Mouse (Mus musculus): Measurements from ENCODE around the gene Commd1. TPM values are rescaled to one million over a fixed set of nuclear protein-coding genes. Genes with fewer than 3 reads are reported as not detected.

Commd1 gene
- polyA plus RNA-seq, 1 experiment from 2014 or later: 444 TPM

DNA sequence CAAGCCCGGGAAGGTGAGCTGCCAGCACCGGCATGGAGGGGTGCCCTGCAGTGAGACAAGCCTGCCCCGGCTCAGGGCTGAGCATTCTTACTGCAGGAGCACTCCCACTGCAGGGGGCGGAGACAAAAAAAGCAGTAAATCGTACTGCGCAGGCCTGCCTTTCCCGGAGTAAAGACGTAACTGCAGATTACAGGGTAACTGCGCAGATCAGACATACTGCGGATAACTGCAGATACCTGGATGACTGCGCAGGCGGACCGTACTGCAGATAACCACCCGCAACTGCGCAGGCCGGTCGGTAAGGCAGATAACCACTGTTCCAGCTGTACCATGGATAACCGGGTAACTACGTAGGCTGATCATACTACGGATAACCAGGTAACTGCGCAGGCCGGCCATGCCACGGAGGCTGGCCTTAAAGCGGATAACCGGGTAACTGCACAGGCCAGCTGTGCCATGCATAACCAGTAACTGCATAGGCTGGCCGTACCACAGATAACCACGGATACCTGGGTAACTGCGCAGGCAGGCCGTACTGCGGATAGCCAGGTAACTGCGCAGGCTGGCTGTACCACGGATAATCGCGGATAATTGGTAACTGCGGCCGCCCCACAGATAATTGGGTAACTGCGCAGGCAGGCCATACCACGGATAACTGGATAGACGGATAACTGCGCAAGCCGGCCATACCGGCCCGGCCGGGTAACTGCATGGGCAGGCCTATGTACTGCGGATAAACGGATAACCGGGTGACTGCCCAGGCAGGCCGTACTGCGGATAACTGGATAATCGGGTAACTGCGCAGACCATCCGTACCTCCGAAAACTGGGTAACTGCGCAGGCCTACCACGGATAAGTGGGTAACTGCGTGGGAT, 10.1 kb downstream of the Commd1 start, which contains the start of gene Zrsr1:
Gene Zrsr1 (plus strand): TSS at position 171 of the 875 bp plus-strand sequence.
- H3K27me3 ChIP-seq (ENCODE audit: control insufficient read depth, insufficient read depth, low read length): no peaks in the 10 kb centered on the region
- 45% methylated on average over 56 of the region's 56 CpGs for WGBS
- peak; percentile 86 for ATAC-seq (ENCODE audit: insufficient number of reproducible peaks, insufficient read depth, low FRiP score, low read depth)
- peaks cover 22% of the 10 kb centered on the region for H3K9me3 ChIP-seq (ENCODE audit: control insufficient read depth, low read depth, low read length)
- H3K27ac ChIP-seq (ENCODE audit: low read length): no peak within 1 kb of the TSS; the same call in 1 of the 2 replicates
- peak within 1 kb of the TSS; percentile 52 for H3K4me3 ChIP-seq (ENCODE audit: low read depth, low read length)
- H3K4me2 ChIP-seq (replicated peaks; ENCODE audit: low read depth, low read length): peak within 1 kb of the TSS; percentile 72
- peaks cover 3% of the 10 kb centered on the region; the same call in 1 of the 2 replicates for H3K4me1 ChIP-seq (ENCODE audit: control insufficient read depth, insufficient read depth, low read length)
- peaks cover 5% of the 10 kb centered on the region; the same call in 1 of the 2 replicates for H3K36me3 ChIP-seq (ENCODE audit: control insufficient read depth, insufficient read depth, low read length)
- H3K9ac ChIP-seq (replicated peaks; ENCODE audit: low read depth, low read length): peak within 1 kb of the TSS; percentile 38

DNA sequence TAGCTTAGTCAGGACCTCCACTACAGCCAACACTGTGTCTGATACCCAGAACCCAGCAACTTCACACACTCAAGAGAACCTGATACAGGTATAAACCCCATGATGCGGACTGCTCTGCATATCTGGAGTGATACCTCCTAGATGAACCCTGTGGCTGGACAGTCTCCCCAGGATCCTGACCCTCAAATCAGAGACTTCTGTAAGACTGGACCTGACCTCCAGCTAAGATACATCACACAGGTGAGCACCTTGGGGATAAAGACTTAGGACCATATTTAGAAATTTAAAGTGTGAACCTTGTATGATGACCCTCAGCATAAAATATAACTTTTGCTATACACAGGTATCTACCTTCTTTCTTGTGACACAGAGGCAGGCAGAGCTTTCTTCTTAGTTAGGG, 11.6 kb downstream of the Commd1 start:
- H3K4me2 ChIP-seq (replicated peaks; ENCODE audit: low read depth, low read length): no peak overlapping the region
- 93% methylated on average over 1 of the region's 1 CpGs for WGBS
- ATAC-seq (ENCODE audit: insufficient number of reproducible peaks, insufficient read depth, low FRiP score, low read depth): no peak

DNA sequence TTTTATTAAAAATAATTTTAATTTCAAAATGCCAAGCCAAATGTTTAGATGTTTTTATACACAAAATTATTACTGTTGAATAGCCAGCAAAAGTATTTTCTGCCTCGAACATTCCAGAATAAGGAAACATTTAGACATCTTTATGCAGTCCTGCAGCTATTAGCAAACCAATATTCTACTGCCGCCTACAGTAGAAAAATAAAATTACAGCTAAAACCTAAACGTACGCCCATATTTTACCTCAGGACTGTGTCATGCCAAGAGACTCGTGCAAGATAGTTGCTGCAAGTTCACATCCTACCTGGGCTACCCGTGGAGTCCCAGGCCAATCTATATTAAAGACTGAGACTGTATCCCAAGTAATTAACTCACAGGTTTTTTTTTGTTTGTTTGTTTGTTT, 12.7 kb downstream of the Commd1 start:
- H3K9ac ChIP-seq (replicated peaks; ENCODE audit: low read depth, low read length): no peak overlapping the region
- ATAC-seq (ENCODE audit: insufficient number of reproducible peaks, insufficient read depth, low FRiP score, low read depth): no peak
- no peaks in the 10 kb centered on the region for H3K4me1 ChIP-seq (ENCODE audit: control insufficient read depth, insufficient read depth, low read length)
- H3K4me3 ChIP-seq (ENCODE audit: low read depth, low read length): no peak overlapping the region
- no peaks in the 10 kb centered on the region for H3K27me3 ChIP-seq (ENCODE audit: control insufficient read depth, insufficient read depth, low read length)
- WGBS: 71% methylated on average over 6 of the region's 6 CpGs
- peaks cover 28% of the 10 kb centered on the region for H3K9me3 ChIP-seq (ENCODE audit: control insufficient read depth, low read depth, low read length)
- H3K4me2 ChIP-seq (replicated peaks; ENCODE audit: low read depth, low read length): no peak overlapping the region
- no peak overlapping the region for H3K27ac ChIP-seq (ENCODE audit: low read length)
- no peaks in the 10 kb centered on the region for H3K36me3 ChIP-seq (ENCODE audit: control insufficient read depth, insufficient read depth, low read length)

More for the DNA sequence above, 11.6 kb downstream of the Commd1 start:
- H3K9ac ChIP-seq (replicated peaks; ENCODE audit: low read depth, low read length): no peak overlapping the region
- H3K9me3 ChIP-seq (ENCODE audit: control insufficient read depth, low read depth, low read length): peaks cover 28% of the 10 kb centered on the region
- no peaks in the 10 kb centered on the region for H3K36me3 ChIP-seq (ENCODE audit: control insufficient read depth, insufficient read depth, low read length)
- H3K4me3 ChIP-seq (ENCODE audit: low read depth, low read length): no peak overlapping the region
- H3K27me3 ChIP-seq (ENCODE audit: control insufficient read depth, insufficient read depth, low read length): no peaks in the 10 kb centered on the region
- no peak overlapping the region for H3K27ac ChIP-seq (ENCODE audit: low read length)
- H3K4me1 ChIP-seq (ENCODE audit: control insufficient read depth, insufficient read depth, low read length): no peaks in the 10 kb centered on the region

DNA sequence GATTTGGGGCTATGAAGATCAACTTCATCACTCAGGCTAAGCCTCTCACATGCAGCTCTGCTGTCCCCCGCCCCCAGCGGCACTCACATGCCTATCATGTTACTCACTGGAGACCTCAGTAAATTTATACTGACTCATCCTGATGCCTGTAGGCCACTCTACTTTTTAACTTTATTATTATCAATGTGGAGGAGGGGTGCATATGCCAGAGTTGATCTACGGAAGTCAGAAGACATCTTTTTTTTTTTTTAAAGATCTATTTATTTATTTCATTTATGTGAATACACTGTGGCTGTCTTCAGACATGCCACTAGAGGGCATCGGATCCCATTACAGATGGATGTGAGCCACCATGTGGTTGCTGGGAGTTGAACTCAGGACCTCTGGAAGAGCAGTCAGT, 16.7 kb downstream of the Commd1 start:
- no peaks in the 10 kb centered on the region for H3K27me3 ChIP-seq (ENCODE audit: control insufficient read depth, insufficient read depth, low read length)
- no peak for ATAC-seq (ENCODE audit: insufficient number of reproducible peaks, insufficient read depth, low FRiP score, low read depth)
- peaks cover 11% of the 10 kb centered on the region; the same call in 1 of the 2 replicates for H3K9me3 ChIP-seq (ENCODE audit: control insufficient read depth, low read depth, low read length)
- H3K4me1 ChIP-seq (ENCODE audit: control insufficient read depth, insufficient read depth, low read length): no peaks in the 10 kb centered on the region
- H3K36me3 ChIP-seq (ENCODE audit: control insufficient read depth, insufficient read depth, low read length): no peaks in the 10 kb centered on the region
- no peak overlapping the region for H3K4me2 ChIP-seq (replicated peaks; ENCODE audit: low read depth, low read length)
- no peak overlapping the region for H3K27ac ChIP-seq (ENCODE audit: low read length)
- H3K4me3 ChIP-seq (ENCODE audit: low read depth, low read length): no peak overlapping the region
- no peak overlapping the region for H3K9ac ChIP-seq (replicated peaks; ENCODE audit: low read depth, low read length)
- 71% methylated on average over 4 of the region's 4 CpGs for WGBS

DNA sequence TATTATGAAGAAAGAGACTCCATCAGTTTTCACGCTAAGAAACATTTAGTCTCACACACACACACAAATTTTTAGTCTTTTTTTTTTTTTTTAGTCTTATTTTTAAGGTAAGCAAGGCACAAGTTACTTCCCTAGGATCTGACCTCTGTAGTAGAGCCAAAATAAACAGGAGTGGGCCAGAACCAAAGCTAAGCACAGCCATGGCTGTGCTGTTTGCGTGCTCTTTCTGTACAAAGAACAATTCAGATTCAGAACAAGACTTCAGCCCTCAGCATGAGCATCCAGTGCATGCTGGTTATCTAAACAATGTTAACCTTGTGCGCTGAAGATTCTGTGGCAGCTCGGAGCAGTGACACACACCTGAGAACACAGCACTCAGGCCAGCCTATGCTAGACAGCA, 17.8 kb downstream of the Commd1 start:
- Histone ChIP-seq H3K9ac (replicated peaks; ENCODE audit: low read depth, low read length) (no peak overlapping the region), H3K36me3 (ENCODE audit: control insufficient read depth, insufficient read depth, low read length) (no peaks in the 10 kb centered on the region), H3K27me3 (ENCODE audit: control insufficient read depth, insufficient read depth, low read length) (no peaks in the 10 kb centered on the region), H3K9me3 (ENCODE audit: control insufficient read depth, low read depth, low read length) (peaks cover 7% of the 10 kb centered on the region; the same call in 1 of the 2 replicates), H3K4me3 (ENCODE audit: low read depth, low read length) (no peak overlapping the region), H3K4me2 (replicated peaks; ENCODE audit: low read depth, low read length) (no peak overlapping the region), H3K27ac (ENCODE audit: low read length) (no peak overlapping the region), H3K4me1 (ENCODE audit: control insufficient read depth, insufficient read depth, low read length) (no peaks in the 10 kb centered on the region)
- WGBS: 73% methylated on average over 4 of the region's 4 CpGs
- no peak for ATAC-seq (ENCODE audit: insufficient number of reproducible peaks, insufficient read depth, low FRiP score, low read depth)

DNA sequence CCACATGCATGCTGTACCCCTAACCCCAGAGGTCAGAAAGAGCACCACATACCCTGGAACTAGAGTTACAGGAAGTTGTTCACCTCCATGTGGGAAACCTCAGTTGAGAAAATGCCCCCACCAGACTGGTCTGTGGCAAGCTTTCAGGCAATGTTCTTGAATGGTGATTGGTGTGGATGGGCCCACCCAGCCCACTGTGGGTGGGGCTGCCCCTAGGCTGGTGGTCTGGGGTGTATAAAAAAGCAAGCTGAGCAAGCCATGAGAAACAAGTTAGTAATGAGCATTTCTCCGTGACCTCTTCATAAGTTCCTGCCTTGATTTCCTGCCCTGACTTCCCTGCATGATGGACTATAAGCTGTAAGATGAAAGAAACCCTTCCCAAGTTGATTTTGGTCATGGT, 20.1 kb downstream of the Commd1 start:
- Histone ChIP-seq H3K4me2 (replicated peaks; ENCODE audit: low read depth, low read length) (no peak overlapping the region), H3K4me3 (ENCODE audit: low read depth, low read length) (no peak overlapping the region), H3K36me3 (ENCODE audit: control insufficient read depth, insufficient read depth, low read length) (no peaks in the 10 kb centered on the region), H3K9me3 (ENCODE audit: control insufficient read depth, low read depth, low read length) (peaks cover 7% of the 10 kb centered on the region; the same call in 1 of the 2 replicates), H3K4me1 (ENCODE audit: control insufficient read depth, insufficient read depth, low read length) (no peaks in the 10 kb centered on the region), H3K27ac (ENCODE audit: low read length) (no peak overlapping the region), H3K27me3 (ENCODE audit: control insufficient read depth, insufficient read depth, low read length) (no peaks in the 10 kb centered on the region), H3K9ac (replicated peaks; ENCODE audit: low read depth, low read length) (no peak overlapping the region)
- ATAC-seq (ENCODE audit: insufficient number of reproducible peaks, insufficient read depth, low FRiP score, low read depth): no peak
- 100% methylated on average over 1 of the region's 1 CpGs for WGBS

DNA sequence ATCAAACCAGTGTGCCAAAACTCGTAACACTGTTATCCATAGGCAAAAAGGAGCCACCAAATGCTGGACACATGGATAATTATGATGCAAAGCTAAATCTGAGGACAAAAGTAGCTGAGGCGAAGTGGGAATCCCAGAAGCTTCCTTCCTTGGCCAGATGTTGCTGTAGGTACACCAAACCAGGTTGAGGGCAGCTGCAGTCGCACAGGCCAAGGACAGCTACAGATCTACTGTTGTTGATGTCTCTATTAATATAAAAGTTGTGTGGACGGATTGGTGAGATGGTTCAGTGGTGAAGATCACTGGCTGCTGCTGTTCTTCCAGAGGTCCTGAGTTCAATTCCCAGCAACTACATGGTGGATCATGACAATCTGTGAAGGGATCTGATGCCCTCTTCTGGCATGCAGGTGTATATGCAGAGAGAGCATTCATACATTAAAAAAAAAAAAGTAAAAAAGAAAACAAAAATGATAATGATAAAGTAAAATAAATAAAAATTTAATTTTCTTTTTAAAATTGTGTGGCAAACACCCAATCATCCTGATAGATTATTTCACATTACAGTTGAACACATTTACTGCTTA, 24.3 kb downstream of the Commd1 start:
- peaks cover 7% of the 10 kb centered on the region; the same call in 1 of the 2 replicates for H3K36me3 ChIP-seq (ENCODE audit: control insufficient read depth, insufficient read depth, low read length)
- WGBS: 89% methylated on average over 4 of the region's 4 CpGs
- no peaks in the 10 kb centered on the region for H3K27me3 ChIP-seq (ENCODE audit: control insufficient read depth, insufficient read depth, low read length)
- H3K4me1 ChIP-seq (ENCODE audit: control insufficient read depth, insufficient read depth, low read length): no peaks in the 10 kb centered on the region
- no peak overlapping the region for H3K4me2 ChIP-seq (replicated peaks; ENCODE audit: low read depth, low read length)
- H3K9ac ChIP-seq (replicated peaks; ENCODE audit: low read depth, low read length): no peak overlapping the region
- no peak overlapping the region for H3K27ac ChIP-seq (ENCODE audit: low read length)
- no peak for ATAC-seq (ENCODE audit: insufficient number of reproducible peaks, insufficient read depth, low FRiP score, low read depth)
- no peak overlapping the region for H3K4me3 ChIP-seq (ENCODE audit: low read depth, low read length)
- H3K9me3 ChIP-seq (ENCODE audit: control insufficient read depth, low read depth, low read length): no peaks in the 10 kb centered on the region

DNA sequence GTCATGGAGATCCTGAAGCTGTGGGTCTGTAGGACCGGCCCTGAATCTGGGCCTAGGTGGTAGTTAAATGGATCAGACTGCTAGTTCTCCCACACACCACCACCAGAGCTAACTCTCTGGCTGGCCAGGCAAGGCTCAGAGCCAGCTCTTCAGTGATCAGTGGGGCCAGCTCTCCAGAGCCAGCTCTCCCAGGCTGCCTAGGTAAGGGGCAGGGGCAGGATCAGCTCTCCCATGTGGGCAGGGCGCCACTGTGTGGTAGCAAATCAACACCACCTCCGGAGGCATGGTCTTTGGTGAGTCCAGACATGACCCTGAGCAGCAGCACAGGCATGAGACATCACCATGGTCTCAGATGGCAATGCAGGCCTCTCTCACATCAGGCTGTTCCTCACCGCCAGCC, 25.4 kb downstream of the Commd1 start:
- Histone ChIP-seq H3K4me1 (ENCODE audit: control insufficient read depth, insufficient read depth, low read length) (no peaks in the 10 kb centered on the region), H3K9ac (replicated peaks; ENCODE audit: low read depth, low read length) (no peak overlapping the region), H3K4me3 (ENCODE audit: low read depth, low read length) (no peak overlapping the region), H3K9me3 (ENCODE audit: control insufficient read depth, low read depth, low read length) (no peaks in the 10 kb centered on the region), H3K27ac (ENCODE audit: low read length) (no peak overlapping the region), H3K4me2 (replicated peaks; ENCODE audit: low read depth, low read length) (no peak overlapping the region), H3K36me3 (ENCODE audit: control insufficient read depth, insufficient read depth, low read length) (peaks cover 7% of the 10 kb centered on the region; the same call in 1 of the 2 replicates), H3K27me3 (ENCODE audit: control insufficient read depth, insufficient read depth, low read length) (no peaks in the 10 kb centered on the region)
- 65% methylated on average over 4 of the region's 4 CpGs for WGBS
- ATAC-seq (ENCODE audit: insufficient number of reproducible peaks, insufficient read depth, low FRiP score, low read depth): no peak

Measured in stomach, embryonic 14.5 days (tissue).